Mouse (Mus musculus) kidney, postnatal 0 days (tissue): ENCODE results near the gene Afap1l2. TPM values are rescaled to one million over a fixed set of nuclear protein-coding genes. Genes with fewer than 3 reads are reported as not detected.

Source experiments
- ATAC-seq: fragments of 200-750 bp; cut with Nextera tagmentation; replicated peaks from 2 replicates; pipeline ENCODE4 v1.8.0; 2017; ENCODE audit warnings: low read depth, moderate number of reproducible peaks, moderate TSS enrichment, moderate library complexity; ENCODE audit not compliant: low FRiP score
- DNase-seq: peaks from one replicate; pipeline ENCODE4 v3.0.0-alpha.2; 2016; ENCODE audit warnings: low spot score
- H3K27ac ChIP-seq: fragments of 300-500 bp; sonication (generic); 2 replicates; pipeline ENCODE4 v1.5.1; 2014; ENCODE audit warnings: mild to moderate bottlenecking
- H3K27me3 ChIP-seq: fragments of 300-500 bp; sonication (generic); 2 replicates; pipeline ENCODE4 v1.6.1; 2014; ENCODE audit warnings: low read length, mixed read lengths; ENCODE audit not compliant: insufficient read depth
- H3K36me3 ChIP-seq: fragments of 300-500 bp; sonication (generic); 2 replicates; pipeline ENCODE4 v1.6.1; 2014; ENCODE audit warnings: low read length, mixed read lengths; ENCODE audit not compliant: insufficient read depth
- H3K4me1 ChIP-seq: fragments of 300-500 bp; sonication (generic); replicated peaks from 2 replicates; pipeline ENCODE4 v1.6.1; 2014; ENCODE audit warnings: antibody characterized with exemption, low read length, mixed read lengths; ENCODE audit not compliant: insufficient read depth
- H3K4me2 ChIP-seq: fragments of 300-500 bp; sonication (generic); 2 replicates; pipeline ENCODE4 v1.6.1; 2014; ENCODE audit warnings: mild to moderate bottlenecking, low read length, moderate library complexity, mixed read lengths
- H3K4me3 ChIP-seq: fragments of 300-500 bp; sonication (generic); replicated peaks from 2 replicates; pipeline ENCODE4 v1.5.1; 2014; ENCODE audit warnings: low read depth, low read length
- H3K9ac ChIP-seq: fragments of 300-500 bp; sonication (generic); 2 replicates; pipeline ENCODE4 v1.6.1; 2014; ENCODE audit warnings: low read depth, low read length
- H3K9me3 ChIP-seq: fragments of 300-500 bp; sonication (generic); replicated peaks from 2 replicates; pipeline ENCODE4 v1.6.1; 2016; ENCODE audit warnings: low read length, inconsistent platforms, mixed read lengths
- CTCF ChIP-seq: IDR thresholded peaks from 2 replicates; pipeline ENCODE4 v1.5.1; 2016; ENCODE audit warnings: antibody characterized with exemption, low read depth, mild to moderate bottlenecking, moderate library complexity
- WGBS: fragments of 180-500 bp; shearing (Covaris S2); extraction: QIAGEN DNeasy Blood & Tissue Kit; methylation state at CpG from one replicate; pipeline ENCODE4 v1.1.7; 2014; 5-methylcytosine and 5-hydroxymethylcytosine counted together
- polyA plus RNA-seq: library from polyadenylated mRNA; unstranded; fragments of >200 nt; fragmentation: Nextera tagmentation; extraction: Ambion mirVana; gene quantifications from 2 replicates; pipeline ENCODE4 v1.2.1, GENCODE M21; 2015

Gene Afap1l2
- polyA plus RNA-seq, 1 experiment from 2014 or later, result 21.3 TPM

DNA sequence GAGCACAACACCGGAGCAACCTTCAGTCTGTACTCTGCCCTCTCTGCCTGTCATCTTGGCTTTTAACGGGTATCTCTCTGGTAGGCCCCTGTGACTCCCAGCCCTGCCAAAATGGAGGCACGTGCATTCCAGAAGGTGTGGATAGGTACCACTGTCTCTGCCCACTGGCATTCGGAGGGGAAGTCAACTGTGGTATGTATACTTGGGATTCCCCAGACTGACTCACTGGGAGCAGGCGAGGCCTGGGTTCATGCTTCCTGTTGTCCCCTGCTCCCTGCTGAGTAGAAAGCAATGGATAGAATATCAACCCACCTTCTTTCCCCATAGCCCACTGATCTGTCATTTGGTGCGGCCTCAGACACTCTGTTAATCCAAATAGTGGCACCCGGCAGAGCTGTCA, 102.6 kb downstream of the Afap1l2 start:
- Histone ChIP-seq H3K27me3 (no peaks in the 10 kb centered on the region), H3K9me3 (no peaks in the 10 kb centered on the region), H3K4me1 (no peaks in the 10 kb centered on the region), H3K27ac (no peak overlapping the region), H3K9ac (no peak overlapping the region), H3K4me2 (no peak overlapping the region), H3K36me3 (no peaks in the 10 kb centered on the region), H3K4me3 (no peak overlapping the region)
- TF ChIP-seq CTCF, result no peak
- 86% methylated on average over 7 of the region's 7 CpGs for WGBS
- ATAC-seq (no peak), DNase-seq (no peak)

DNA sequence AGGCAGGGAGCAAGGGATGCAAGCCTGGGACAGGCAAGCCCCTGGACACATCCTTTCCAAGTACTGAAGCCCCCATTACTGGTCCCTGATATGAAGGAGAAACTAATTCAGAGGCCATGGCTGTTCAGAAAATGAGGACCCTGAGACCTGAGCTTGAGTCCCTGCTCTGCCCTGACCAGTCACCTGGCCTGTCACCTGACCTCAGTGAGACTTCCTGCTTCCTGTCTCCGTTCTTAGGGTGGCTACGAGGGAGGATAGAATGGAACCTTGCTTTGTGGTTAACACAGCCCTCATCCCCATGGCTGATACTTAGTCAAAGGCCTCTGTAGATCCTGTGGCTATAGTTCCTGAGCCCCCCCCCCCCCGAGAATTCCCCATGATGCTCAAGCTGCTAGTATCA, 103.9 kb downstream of the Afap1l2 start:
- Histone ChIP-seq H3K27me3 (no peaks in the 10 kb centered on the region), H3K9me3 (no peaks in the 10 kb centered on the region), H3K27ac (no peak overlapping the region), H3K36me3 (no peaks in the 10 kb centered on the region), H3K4me2 (no peak overlapping the region), H3K4me3 (no peak overlapping the region), H3K4me1 (0 out of 2 replicates have a peak, but pooled peaks cover 5% of the 10 kb centered on the region), H3K9ac (no peak overlapping the region)
- no peak for TF ChIP-seq CTCF
- ATAC-seq (no peak), DNase-seq (no peak)
- 78% methylated on average over 3 of the region's 3 CpGs for WGBS

DNA sequence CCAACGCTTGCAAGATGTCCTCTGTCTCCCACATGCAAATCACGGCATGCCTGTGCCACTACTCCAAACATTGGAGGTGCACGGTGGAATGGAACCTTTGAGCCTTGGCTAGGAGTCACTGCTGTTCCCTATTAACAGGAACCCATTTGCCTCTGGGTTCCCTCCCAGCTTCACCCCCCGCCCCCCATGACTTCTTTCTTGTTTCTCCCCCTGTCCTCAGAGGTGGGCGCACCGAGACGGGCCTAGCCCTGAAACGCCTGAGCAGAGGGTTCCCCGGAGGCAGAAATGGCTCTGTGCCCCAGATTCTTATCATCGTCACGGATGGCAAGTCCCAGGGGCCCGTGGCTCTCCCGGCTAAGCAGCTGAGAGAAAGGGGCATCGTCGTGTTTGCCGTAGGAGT, 110.4 kb downstream of the Afap1l2 start:
- H3K4me1 ChIP-seq, result peaks cover 16% of the 10 kb centered on the region
- DNase-seq (no peak), ATAC-seq (no peak)
- H3K27ac ChIP-seq, result peak overlapping the region; percentile 77
- no peaks in the 10 kb centered on the region for H3K36me3 ChIP-seq
- H3K9me3 ChIP-seq, result no peaks in the 10 kb centered on the region
- 65% methylated on average over 16 of the region's 16 CpGs for WGBS
- no peak overlapping the region for H3K9ac ChIP-seq
- no peak for TF ChIP-seq CTCF
- H3K27me3 ChIP-seq, result no peaks in the 10 kb centered on the region
- no peak overlapping the region for H3K4me3 ChIP-seq
- no peak overlapping the region for H3K4me2 ChIP-seq

DNA sequence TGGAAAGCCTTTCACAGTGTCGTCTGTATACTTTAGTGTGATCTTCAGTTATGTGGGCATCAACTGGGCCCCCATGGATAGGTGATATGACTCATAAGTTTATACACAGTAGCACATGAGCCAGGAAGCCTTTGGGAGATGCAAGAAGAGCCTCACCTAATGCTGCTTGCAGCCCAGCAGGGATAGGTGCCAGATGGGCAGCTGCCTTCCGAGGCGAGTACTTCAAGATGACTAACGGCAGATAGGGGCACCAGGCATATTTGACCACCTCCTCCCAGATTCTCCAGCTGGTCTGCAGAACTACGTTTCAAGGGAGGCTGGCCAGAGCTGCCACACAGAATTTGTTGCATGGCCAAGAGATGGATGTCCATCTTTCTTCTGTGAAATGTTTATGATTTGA, 114.7 kb downstream of the Afap1l2 start:
- 62% methylated on average over 5 of the region's 5 CpGs for WGBS

DNA sequence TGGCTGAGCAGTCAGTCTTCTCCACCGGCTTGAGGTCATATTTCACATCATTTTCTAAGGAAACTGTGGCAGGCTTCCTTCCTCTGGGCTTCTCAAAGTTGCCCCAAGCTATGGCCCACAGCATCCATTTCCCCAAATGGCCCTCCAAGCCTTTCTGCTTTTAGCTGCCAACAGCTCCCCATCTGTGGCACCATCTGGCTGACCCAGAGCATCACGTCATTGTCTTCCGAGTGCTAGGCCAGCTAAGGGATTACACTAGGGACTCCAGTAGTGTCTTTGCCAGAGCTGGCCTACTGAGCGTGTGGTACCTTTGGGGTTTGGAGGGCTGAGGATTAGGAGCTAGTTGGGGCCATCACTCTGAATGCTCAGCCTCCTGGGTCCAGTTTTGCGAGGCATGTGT, 115.4 kb downstream of the Afap1l2 start:
- H3K36me3 ChIP-seq, result no peaks in the 10 kb centered on the region
- ATAC-seq (no peak), DNase-seq (no peak)
- no peaks in the 10 kb centered on the region for H3K27me3 ChIP-seq
- H3K4me2 ChIP-seq, result no peak overlapping the region
- WGBS, result 69% methylated on average over 5 of the region's 5 CpGs
- peaks cover 9% of the 10 kb centered on the region for H3K4me1 ChIP-seq
- no peak overlapping the region for H3K9ac ChIP-seq
- H3K9me3 ChIP-seq, result no peaks in the 10 kb centered on the region
- no peak for TF ChIP-seq CTCF
- H3K4me3 ChIP-seq, result no peak overlapping the region
- H3K27ac ChIP-seq, result no peak overlapping the region

More for the DNA sequence above, 114.7 kb downstream of the Afap1l2 start:
- H3K27ac ChIP-seq, result no peak overlapping the region
- no peaks in the 10 kb centered on the region for H3K9me3 ChIP-seq
- TF ChIP-seq CTCF, result no peak
- no peaks in the 10 kb centered on the region for H3K36me3 ChIP-seq
- no peaks in the 10 kb centered on the region for H3K27me3 ChIP-seq
- H3K4me3 ChIP-seq, result no peak overlapping the region
- peaks cover 11% of the 10 kb centered on the region for H3K4me1 ChIP-seq
- H3K4me2 ChIP-seq, result no peak overlapping the region
- DNase-seq (no peak), ATAC-seq (no peak)
- H3K9ac ChIP-seq, result no peak overlapping the region

DNA sequence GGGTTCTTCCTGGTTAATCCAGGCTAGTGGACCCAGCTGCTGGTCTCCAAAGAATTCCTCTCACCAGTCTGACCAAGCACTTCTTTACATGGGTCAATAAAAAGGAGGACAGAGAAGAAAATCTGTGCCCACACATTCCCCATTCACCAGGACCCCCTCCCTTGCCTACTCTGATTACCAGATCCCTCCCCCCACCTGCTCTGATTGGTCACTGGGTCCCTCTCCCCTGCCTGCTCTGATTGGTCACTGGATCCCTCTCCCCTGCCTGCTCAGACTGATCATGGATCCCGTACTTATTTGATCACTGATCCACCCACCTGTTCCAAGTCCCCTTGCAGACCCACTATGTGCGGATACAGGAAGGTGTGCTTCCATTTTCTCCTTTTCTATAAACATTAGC, 116.6 kb downstream of the Afap1l2 start:
- Histone ChIP-seq H3K4me3 (no peak overlapping the region), H3K9ac (no peak overlapping the region), H3K4me1 (no peaks in the 10 kb centered on the region; the same call in 1 of the 2 replicates), H3K9me3 (no peaks in the 10 kb centered on the region), H3K4me2 (no peak overlapping the region), H3K27me3 (no peaks in the 10 kb centered on the region), H3K36me3 (no peaks in the 10 kb centered on the region), H3K27ac (no peak overlapping the region)
- DNase-seq, result no peak
- no peak for TF ChIP-seq CTCF
- 50% methylated on average over 2 of the region's 2 CpGs for WGBS
- peak; percentile 53 for ATAC-seq

DNA sequence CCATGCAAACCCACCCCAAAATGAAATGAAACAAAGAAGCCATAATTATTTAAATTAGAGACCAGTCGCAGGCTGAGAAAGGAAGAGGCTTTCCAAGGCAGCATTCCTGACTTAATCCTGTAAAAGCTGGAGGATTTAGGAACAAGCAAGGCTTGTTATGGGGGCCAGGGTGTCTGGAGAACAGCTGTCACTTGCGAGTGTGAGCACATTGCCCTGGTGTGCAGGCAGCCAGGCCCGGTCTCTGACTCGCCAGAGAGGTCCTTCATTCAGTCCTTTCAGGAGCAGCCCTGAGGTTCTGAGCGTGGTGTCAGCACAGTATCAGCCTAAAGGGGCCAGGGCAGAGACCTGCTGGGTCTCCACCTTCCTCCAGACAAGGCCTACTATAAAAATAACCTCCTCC, 119.4 kb downstream of the Afap1l2 start:
- H3K4me3 ChIP-seq, result no peak overlapping the region
- H3K36me3 ChIP-seq, result no peaks in the 10 kb centered on the region
- no peak overlapping the region for H3K4me2 ChIP-seq
- WGBS, result 67% methylated on average over 5 of the region's 5 CpGs
- no peak for DNase-seq
- ATAC-seq, result no peak
- no peak for TF ChIP-seq CTCF
- no peak overlapping the region for H3K27ac ChIP-seq
- H3K27me3 ChIP-seq, result no peaks in the 10 kb centered on the region
- no peaks in the 10 kb centered on the region for H3K9me3 ChIP-seq
- no peak overlapping the region for H3K9ac ChIP-seq
- no peaks in the 10 kb centered on the region; the same call in 1 of the 2 replicates for H3K4me1 ChIP-seq
